Mouse (Mus musculus) kidney, adult 2 months (tissue): ENCODE data around the gene Ldah.

Experiments
- CTCF ChIP-seq: fragments of 200-500 bp; conservative IDR thresholded peaks from 2 replicates; pipeline ENCODE4 v1.5.1; 2011; ENCODE audit warnings: low read depth, mild to moderate bottlenecking, control low read depth, low read length, moderate library complexity, mixed read lengths; ENCODE audit not compliant: insufficient read depth, insufficient read length
- POLR2A ChIP-seq: fragments of 200-500 bp; IDR thresholded peaks from one replicate; pipeline ENCODE4 v1.6.1; 2011; ENCODE audit warnings: low read depth, low read length, control low read depth

DNA sequence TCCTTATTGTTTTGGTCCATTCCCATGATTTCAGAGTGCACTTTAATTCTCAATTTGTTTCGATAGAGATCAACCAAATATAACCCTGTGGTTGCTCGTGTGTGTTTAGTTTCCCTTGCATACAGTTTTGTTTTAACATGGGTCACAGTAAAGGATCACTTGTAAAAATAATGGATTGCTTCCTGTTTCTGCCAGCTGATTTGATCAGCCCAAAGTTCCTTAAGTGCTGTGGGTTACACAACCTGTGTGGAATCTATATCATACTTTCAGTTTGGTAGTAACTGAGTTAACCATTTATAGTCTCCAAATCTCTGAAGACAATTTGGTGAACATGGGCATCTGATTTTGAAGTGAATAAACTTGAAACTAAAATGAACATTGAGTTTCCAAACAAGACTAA, 52.4 kb downstream of the Ldah start:
- no peak for TF ChIP-seq POLR2A
- TF ChIP-seq CTCF: no peak
